Mouse (Mus musculus): Measurements from ENCODE around the gene Pth1r. TPM values are rescaled to one million over a fixed set of nuclear protein-coding genes. Genes with fewer than 3 reads are reported as not detected.

Gene Pth1r
- polyA plus RNA-seq, 1 experiment: not detected

DNA sequence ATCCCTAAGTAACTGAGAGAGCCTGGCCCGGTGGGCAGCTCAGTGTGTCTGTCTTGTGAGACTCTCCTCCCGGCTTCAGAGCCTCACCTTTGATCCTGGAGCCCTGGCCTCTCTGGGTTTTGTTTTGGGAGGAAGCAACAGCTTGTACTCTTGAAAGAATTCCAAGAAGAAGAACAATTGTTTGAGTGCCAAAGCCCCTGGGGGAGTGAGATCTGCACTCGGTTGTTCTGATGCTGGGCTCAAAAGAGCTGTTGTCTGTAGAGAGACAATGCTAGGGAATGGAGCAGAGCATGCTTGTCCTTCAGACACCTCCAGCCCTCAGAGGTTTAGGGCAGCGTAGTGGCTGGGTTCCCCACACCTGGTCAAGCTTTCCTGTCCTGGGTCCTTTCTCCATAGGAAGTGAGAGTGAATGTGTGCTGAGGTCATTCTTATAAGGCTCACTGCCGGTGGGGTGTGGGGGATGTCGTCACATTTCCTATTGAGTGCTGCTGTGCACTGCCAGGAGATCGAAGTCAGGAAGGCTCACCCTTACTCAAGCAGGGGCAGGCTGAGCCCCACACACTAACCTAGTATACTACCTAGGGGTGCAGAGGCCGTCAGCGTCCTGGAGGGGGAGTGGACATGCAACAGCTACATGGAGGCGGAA lies 73.7 kb downstream of the Pth1r start:
- Histone ChIP-seq H3K27ac (ENCODE audit: insufficient read depth, low read depth, low read length) (peak overlapping the region; percentile 63), H3K4me1 (ENCODE audit: control insufficient read depth, insufficient read depth, low read length) (peaks cover 36% of the 10 kb centered on the region), H3K4me3 (ENCODE audit: insufficient read depth, low read depth, low read length) (no peak overlapping the region)
- WGBS: 51% methylated on average over 10 of the region's 10 CpGs
- no peak for TF ChIP-seq CTCF (IDR thresholded peaks at IDR 0.05; ENCODE audit: insufficient read depth, low read depth, low read length)
- TF ChIP-seq POLR2A (IDR thresholded peaks at IDR 0.05; ENCODE audit: insufficient read depth, low read depth, low read length): no peak

- WGBS: 56% methylated on average over 7 of the region's 7 CpGs
- Histone ChIP-seq H3K27ac (ENCODE audit: insufficient read depth, low read depth, low read length) (peak overlapping the region; percentile 63; the same call in 1 of the 2 replicates), H3K4me3 (ENCODE audit: insufficient read depth, low read depth, low read length) (no peak overlapping the region), H3K4me1 (ENCODE audit: control insufficient read depth, insufficient read depth, low read length) (peaks cover 37% of the 10 kb centered on the region)
- no peak for TF ChIP-seq POLR2A (IDR thresholded peaks at IDR 0.05; ENCODE audit: insufficient read depth, low read depth, low read length)
- TF ChIP-seq CTCF (IDR thresholded peaks at IDR 0.05; ENCODE audit: insufficient read depth, low read depth, low read length): 0 out of 2 replicates have a peak, but pooled peaks have one; percentile 13
Measured at GRCm38 (mm10) chr9:110672462-110673106, 74.4 kb downstream of the Pth1r start.

Other genes starting within 250 kb of the Pth1r start
- 420 TPM in 1 of 2 replicates, not detected in the other for gene Setd2, start 214.5 kb downstream of the Pth1r start, polyA plus RNA-seq (2012; ENCODE audit: insufficient read depth, insufficient read length, low replicate concordance, missing spikeins)
- not detected in 2 replicates for gene Nradd, start 122.7 kb downstream of the Pth1r start, polyA plus RNA-seq (2012; ENCODE audit: insufficient read depth, insufficient read length, low replicate concordance, missing spikeins)
- gene Nbeal2, start 93.0 kb downstream of the Pth1r start, polyA plus RNA-seq (2012; ENCODE audit: insufficient read depth, insufficient read length, low replicate concordance, missing spikeins): not detected in 2 replicates
- gene Ccdc12, start 90.6 kb downstream of the Pth1r start, polyA plus RNA-seq (2012; ENCODE audit: insufficient read depth, insufficient read length, low replicate concordance, missing spikeins): not detected in 2 replicates
- gene Myl3, start 5.3 kb downstream of the Pth1r start, polyA plus RNA-seq (2012; ENCODE audit: insufficient read depth, insufficient read length, low replicate concordance, missing spikeins): not detected in 2 replicates
- gene Prss42, start 51.0 kb upstream of the Pth1r start, polyA plus RNA-seq (2012; ENCODE audit: insufficient read depth, insufficient read length, low replicate concordance, missing spikeins): not detected in 2 replicates
- not detected in 2 replicates for gene Prss44, start 66.8 kb upstream of the Pth1r start, polyA plus RNA-seq (2012; ENCODE audit: insufficient read depth, insufficient read length, low replicate concordance, missing spikeins)
- not detected in 2 replicates for gene Prss43, start 79.5 kb upstream of the Pth1r start, polyA plus RNA-seq (2012; ENCODE audit: insufficient read depth, insufficient read length, low replicate concordance, missing spikeins)
- gene Prss45, start 87.4 kb upstream of the Pth1r start, polyA plus RNA-seq (2012; ENCODE audit: insufficient read depth, insufficient read length, low replicate concordance, missing spikeins): not detected in 2 replicates
- not detected in 2 replicates for gene Prss46, start 97.4 kb upstream of the Pth1r start, polyA plus RNA-seq (2012; ENCODE audit: insufficient read depth, insufficient read length, low replicate concordance, missing spikeins)
- gene Prss50, start 110.8 kb upstream of the Pth1r start, polyA plus RNA-seq (2012; ENCODE audit: insufficient read depth, insufficient read length, low replicate concordance, missing spikeins): not detected in 2 replicates
- gene Als2cl, start 132.7 kb upstream of the Pth1r start, polyA plus RNA-seq (2012; ENCODE audit: insufficient read depth, insufficient read length, low replicate concordance, missing spikeins): not detected in 2 replicates
- gene Tmie, start 133.0 kb upstream of the Pth1r start, polyA plus RNA-seq (2012; ENCODE audit: insufficient read depth, insufficient read length, low replicate concordance, missing spikeins): not detected in 2 replicates
- not detected in 2 replicates for gene Fam240a, start 169.7 kb upstream of the Pth1r start, polyA plus RNA-seq (2012; ENCODE audit: insufficient read depth, insufficient read length, low replicate concordance, missing spikeins)
- not detected in 2 replicates for gene Tdgf1, start 199.0 kb upstream of the Pth1r start, polyA plus RNA-seq (2012; ENCODE audit: insufficient read depth, insufficient read length, low replicate concordance, missing spikeins)
- not detected in 2 replicates for gene Lrrc2, start 204.4 kb upstream of the Pth1r start, polyA plus RNA-seq (2012; ENCODE audit: insufficient read depth, insufficient read length, low replicate concordance, missing spikeins)
- gene Rtp3, start 243.4 kb upstream of the Pth1r start, polyA plus RNA-seq (2012; ENCODE audit: insufficient read depth, insufficient read length, low replicate concordance, missing spikeins): not detected in 2 replicates